Mouse (Mus musculus): Measurements from ENCODE around the gene Hus1. TPM values are rescaled to one million over a fixed set of nuclear protein-coding genes. Genes with fewer than 3 reads are reported as not detected.

Hus1 gene
- polyA plus RNA-seq (2015; fragmentation: Nextera tagmentation; extraction: Ambion mirVana), result 7.9 and 9.2 TPM in 2 replicates

DNA sequence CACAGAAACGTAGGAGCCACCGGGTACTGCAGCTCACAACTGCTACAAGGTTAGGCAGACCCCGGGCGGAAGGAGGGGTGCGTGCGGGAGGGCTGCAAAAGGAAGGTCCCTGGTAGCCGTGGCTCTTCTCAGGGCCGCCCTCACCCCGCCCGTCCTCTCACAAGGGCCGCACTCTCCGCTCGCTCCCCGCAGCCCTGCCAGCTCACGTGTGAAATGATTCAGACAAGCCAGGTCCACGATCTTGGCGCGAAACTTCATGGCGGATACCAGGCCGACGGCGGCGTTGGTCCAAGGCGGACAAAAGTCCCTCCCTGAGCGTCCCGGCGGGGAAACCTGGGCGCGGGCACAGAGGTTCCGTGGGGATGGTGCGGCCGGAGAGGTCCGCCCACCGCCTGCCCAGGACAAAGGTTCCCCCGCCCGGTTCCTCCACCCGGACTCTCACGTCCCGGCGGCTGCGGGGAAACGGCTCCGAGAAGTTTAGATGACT lies at the start of gene Hus1:
Hus1 (minus strand) TSS at position 339 of the 487 bp plus-strand sequence.
- Histone ChIP-seq H3K9me3 (no peaks in the 10 kb centered on the region), H3K27me3 (replicated peaks) (no peaks in the 10 kb centered on the region)
- under 1% methylated on average over 43 of the region's 43 CpGs for WGBS

DNA sequence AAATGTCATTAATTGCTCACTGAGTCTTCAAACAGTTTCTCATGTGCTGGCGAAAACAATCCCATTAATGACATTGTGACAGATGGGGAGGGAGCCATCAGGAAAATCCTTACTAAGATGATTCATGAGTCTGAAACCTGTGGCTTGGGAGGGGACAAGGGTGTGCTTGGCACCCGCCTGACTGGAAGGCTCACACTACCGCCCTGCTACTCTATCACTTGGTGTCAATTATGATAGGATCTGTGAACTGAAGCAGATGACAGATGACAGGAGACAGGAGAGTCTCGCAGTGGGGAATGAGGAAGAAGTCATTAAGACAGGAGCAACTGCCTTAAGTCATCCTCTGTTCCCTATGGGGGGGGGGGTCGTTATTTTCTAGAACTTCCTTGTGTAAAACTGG lies 49.5 kb upstream of the Hus1 start:
- no peak for ATAC-seq (replicated peaks)
- no peaks in the 10 kb centered on the region for H3K36me3 ChIP-seq (replicated peaks)
- no peak overlapping the region for H3K4me3 ChIP-seq
- H3K27ac ChIP-seq, result no peak overlapping the region
- H3K27me3 ChIP-seq (replicated peaks), result no peaks in the 10 kb centered on the region
- no peaks in the 10 kb centered on the region for H3K9me3 ChIP-seq
- H3K4me1 ChIP-seq, result no peaks in the 10 kb centered on the region
- WGBS, result 64% methylated on average over 5 of the region's 5 CpGs
- no peak overlapping the region for H3K4me2 ChIP-seq
- H3K9ac ChIP-seq, result no peak overlapping the region

More for the DNA sequence above, at the start of gene Hus1:
- H3K4me2 ChIP-seq, result peak within 1 kb of the TSS; percentile 75
- H3K4me3 ChIP-seq, result peak within 1 kb of the TSS; percentile 73
- H3K4me1 ChIP-seq, result peaks cover 13% of the 10 kb centered on the region
- H3K36me3 ChIP-seq (replicated peaks), result no peaks in the 10 kb centered on the region
- H3K9ac ChIP-seq, result peak within 1 kb of the TSS; percentile 69
- ATAC-seq (replicated peaks), result peak; percentile 97
- H3K27ac ChIP-seq, result peak within 1 kb of the TSS; percentile 76

DNA sequence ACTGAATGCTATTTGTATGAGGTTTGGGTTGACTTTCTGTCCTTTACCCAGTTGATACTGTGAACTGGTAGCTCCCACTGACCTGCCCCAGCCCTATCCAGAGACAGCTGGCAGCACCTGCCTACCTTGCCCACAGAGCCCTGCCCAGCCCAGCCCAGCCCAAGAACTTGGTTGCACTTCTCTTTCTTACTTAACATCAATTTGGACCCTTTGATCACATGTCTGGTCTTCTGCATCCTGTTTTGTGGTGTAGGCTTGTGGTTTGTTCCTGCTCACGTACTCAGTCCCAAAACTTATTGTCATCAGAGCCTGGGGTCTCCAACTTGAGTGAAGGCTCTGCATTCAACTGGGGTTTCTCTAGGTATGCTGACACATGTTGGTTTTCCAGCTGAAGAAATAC lies 49.0 kb upstream of the Hus1 start:
- Histone ChIP-seq H3K4me3 (no peak overlapping the region), H3K27ac (no peak overlapping the region), H3K9me3 (no peaks in the 10 kb centered on the region), H3K9ac (no peak overlapping the region), H3K27me3 (replicated peaks) (no peaks in the 10 kb centered on the region), H3K4me2 (no peak overlapping the region), H3K4me1 (no peaks in the 10 kb centered on the region), H3K36me3 (replicated peaks) (no peaks in the 10 kb centered on the region)
- ATAC-seq (replicated peaks), result no peak
- 81% methylated on average over 1 of the region's 1 CpGs for WGBS

DNA sequence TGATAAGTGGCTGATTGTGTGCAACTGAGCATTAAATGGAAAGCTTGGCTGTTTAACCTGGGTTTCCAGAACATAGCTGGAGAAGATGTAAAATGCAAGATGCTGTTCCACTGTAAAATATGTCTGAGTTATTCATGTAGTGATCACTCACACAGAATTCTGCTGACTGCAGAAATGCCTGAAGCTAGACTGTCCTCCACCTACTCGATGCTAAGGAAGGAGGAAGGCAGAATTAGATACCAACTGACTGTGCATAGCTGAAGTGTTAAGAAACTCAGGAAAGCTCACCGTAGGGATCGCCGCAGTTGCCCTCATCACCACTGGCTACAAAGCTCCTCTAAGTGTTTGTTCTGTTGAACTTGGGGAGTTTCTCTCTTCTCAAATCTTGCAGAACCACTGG lies 46.7 kb upstream of the Hus1 start:
- H3K4me1 ChIP-seq, result no peaks in the 10 kb centered on the region

DNA sequence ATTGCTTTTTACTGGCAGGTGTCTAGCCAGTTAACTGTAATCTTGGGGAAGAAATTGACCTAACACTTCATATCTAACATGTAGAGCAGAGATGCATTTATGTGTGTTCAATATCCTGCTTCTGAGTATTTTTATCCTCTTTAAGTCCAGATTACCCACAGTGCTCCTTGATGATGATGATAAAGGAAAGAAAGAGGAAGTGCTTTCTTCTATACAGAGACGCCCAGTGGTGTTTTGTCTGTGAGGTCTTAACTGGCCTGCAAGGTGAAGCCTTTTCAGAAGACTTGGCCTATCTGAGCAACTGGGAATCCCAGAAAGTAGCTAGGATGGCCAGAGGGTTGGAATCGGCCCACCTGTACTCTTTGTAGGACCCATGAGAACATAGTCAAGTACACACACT lies 45.9 kb upstream of the Hus1 start:
- 89% methylated on average over 2 of the region's 2 CpGs for WGBS
- no peak for ATAC-seq (replicated peaks)

More for the DNA sequence above, 46.7 kb upstream of the Hus1 start:
- Histone ChIP-seq H3K27ac (no peak overlapping the region), H3K27me3 (replicated peaks) (no peaks in the 10 kb centered on the region), H3K9me3 (no peaks in the 10 kb centered on the region), H3K4me3 (no peak overlapping the region), H3K9ac (no peak overlapping the region), H3K36me3 (replicated peaks) (no peaks in the 10 kb centered on the region), H3K4me2 (no peak overlapping the region)
- no peak for ATAC-seq (replicated peaks)
- WGBS, result 92% methylated on average over 4 of the region's 4 CpGs

DNA sequence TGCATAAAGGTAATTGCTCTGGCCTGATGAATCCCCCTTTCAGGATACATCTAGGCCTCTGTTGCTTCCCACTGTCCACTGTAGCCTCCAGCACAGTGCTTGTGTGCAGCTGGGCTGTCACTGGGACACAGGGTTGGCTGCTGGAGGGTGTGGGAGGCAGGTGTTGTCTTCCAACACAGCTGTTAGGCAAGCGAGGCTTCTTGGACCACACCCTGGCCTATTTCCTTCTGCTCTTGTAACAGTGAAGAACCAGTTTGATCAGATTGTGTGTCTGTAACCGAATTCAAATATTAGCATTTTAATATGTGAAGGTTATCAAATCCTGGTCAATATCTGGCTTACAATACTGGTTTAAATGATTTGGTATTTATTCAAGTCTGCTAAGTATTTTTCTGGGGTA lies 40.9 kb upstream of the Hus1 start:
- Histone ChIP-seq H3K4me1 (peaks cover 10% of the 10 kb centered on the region), H3K27me3 (replicated peaks) (peaks cover 12% of the 10 kb centered on the region), H3K36me3 (replicated peaks) (no peaks in the 10 kb centered on the region), H3K9ac (no peak overlapping the region), H3K4me2 (no peak overlapping the region), H3K9me3 (no peaks in the 10 kb centered on the region), H3K27ac (no peak overlapping the region), H3K4me3 (no peak overlapping the region)
- ATAC-seq (replicated peaks), result no peak
- WGBS, result 79% methylated on average over 2 of the region's 2 CpGs

More for the DNA sequence above, 45.9 kb upstream of the Hus1 start:
- H3K36me3 ChIP-seq (replicated peaks), result no peaks in the 10 kb centered on the region
- no peaks in the 10 kb centered on the region for H3K4me1 ChIP-seq
- H3K9me3 ChIP-seq, result no peaks in the 10 kb centered on the region
- no peak overlapping the region for H3K4me3 ChIP-seq
- H3K9ac ChIP-seq, result no peak overlapping the region
- H3K27ac ChIP-seq, result no peak overlapping the region
- H3K4me2 ChIP-seq, result no peak overlapping the region
- H3K27me3 ChIP-seq (replicated peaks), result no peaks in the 10 kb centered on the region

DNA sequence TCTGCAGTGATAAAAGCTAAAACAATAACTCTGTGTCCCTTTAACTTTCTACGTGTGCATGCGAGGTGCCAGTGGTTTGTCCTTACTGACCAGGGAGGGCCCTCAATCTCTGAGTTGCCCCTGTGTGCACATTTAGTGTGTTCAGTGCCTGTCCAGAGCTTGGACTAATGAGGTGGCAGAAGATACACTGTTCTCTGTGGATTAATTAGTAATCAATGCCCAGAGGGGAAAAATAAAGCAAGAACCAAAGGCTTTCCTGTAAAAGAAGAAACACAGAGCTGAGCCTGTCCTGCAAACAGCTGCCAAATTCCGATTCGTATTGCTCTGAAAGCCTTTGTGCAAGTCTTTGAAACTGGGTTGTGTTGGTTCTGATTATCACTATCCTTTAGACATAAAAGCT lies 39.2 kb upstream of the Hus1 start:
- ATAC-seq (replicated peaks), result no peak
- Histone ChIP-seq H3K9ac (no peak overlapping the region), H3K4me1 (peaks cover 10% of the 10 kb centered on the region), H3K36me3 (replicated peaks) (no peaks in the 10 kb centered on the region), H3K27ac (no peak overlapping the region), H3K4me2 (no peak overlapping the region), H3K27me3 (replicated peaks) (peaks cover 12% of the 10 kb centered on the region), H3K9me3 (no peaks in the 10 kb centered on the region), H3K4me3 (no peak overlapping the region)
- WGBS, result 77% methylated on average over 4 of the region's 4 CpGs

DNA sequence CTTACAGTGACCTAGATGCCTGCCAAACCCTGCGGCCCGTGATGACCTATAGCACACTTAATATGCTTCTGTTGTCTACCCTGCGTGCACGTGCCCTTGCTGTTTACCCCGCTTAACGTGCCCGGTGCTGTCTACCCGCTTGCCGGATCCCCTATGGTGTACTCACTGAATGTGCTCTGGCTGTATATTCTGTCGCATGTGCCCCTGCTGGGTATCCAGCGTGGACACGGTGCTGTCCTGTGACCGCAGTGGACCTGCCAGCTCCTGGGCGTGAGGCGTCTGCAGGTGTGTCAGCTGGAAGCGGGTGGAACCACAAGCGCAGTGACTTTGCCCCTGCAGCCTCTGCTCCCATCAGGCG lies 37.7 kb upstream of the Hus1 start, which contains the start of gene Sun3:
Sun3 (minus strand) TSS at position 289 of the 358 bp plus-strand sequence.
- peak; percentile 83 for ATAC-seq (replicated peaks)
- Histone ChIP-seq H3K36me3 (replicated peaks) (no peaks in the 10 kb centered on the region), H3K4me3 (peak within 1 kb of the TSS; percentile 55), H3K4me2 (peak within 1 kb of the TSS; percentile 98), H3K27me3 (replicated peaks) (peaks cover 12% of the 10 kb centered on the region), H3K4me1 (peaks cover 10% of the 10 kb centered on the region), H3K27ac (no peak within 1 kb of the TSS), H3K9ac (peak within 1 kb of the TSS; percentile 31), H3K9me3 (no peaks in the 10 kb centered on the region)
- under 1% methylated on average over 18 of the region's 18 CpGs for WGBS

DNA sequence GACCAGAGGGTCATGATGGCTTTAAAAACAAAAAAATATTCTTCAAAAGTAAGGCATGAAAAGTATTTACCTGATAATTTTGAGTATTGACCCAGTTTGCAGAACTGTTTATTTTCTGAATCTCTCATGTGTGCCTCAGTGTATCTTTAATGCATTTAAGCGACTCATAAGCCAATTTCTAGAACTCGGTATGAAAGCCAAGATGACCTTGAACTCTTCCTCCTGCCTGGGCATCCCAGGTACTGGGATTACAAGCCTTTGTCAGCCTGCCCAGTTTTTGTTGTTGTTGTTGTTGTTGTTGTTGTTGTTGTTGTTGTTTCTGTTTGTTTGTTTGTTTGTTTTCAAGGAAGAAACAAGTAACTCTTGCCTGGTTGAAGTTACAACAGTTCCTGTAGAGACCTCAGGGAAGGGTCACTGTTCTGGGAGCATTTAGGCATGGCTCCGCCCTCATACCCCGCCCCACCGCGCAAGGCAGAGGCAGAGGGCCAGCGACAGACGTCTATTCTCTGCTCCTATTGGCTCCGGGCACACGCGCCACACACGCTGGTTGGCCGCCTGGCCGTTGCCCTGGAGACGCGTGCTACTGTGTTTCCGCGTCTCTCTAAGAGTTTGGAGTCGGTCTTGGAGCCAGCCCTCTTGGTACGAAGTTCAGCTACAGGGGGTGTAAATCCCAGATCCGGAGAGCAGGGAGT lies 37.2 kb upstream of the Hus1 start, which contains the start of gene Gm11992:
Gm11992 (plus strand) TSS at position 584 of the 692 bp plus-strand sequence.
- 5% methylated on average over 21 of the region's 21 CpGs for WGBS

DNA sequence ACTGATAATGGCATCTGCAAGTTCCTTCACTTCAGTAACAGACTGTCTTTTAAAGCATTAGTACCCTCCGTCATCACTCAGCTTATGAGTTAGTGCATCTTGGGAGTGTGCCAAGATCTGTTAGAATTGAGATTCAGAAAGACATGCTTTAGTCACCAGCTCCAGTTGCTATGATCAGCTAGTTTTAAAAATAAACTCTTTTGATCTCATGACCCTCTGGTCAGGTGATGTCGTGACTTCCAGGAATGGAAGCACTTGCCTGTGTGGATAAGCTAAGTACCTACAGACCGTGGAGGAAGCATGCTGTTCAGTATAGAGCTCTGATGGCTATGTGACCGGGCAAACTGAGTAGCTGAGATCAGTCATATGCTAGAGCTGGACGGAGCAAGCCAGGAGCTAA lies 36.1 kb upstream of the Hus1 start:
- Histone ChIP-seq H3K4me1 (peaks cover 10% of the 10 kb centered on the region), H3K4me3 (no peak overlapping the region), H3K27me3 (replicated peaks) (peaks cover 12% of the 10 kb centered on the region), H3K9me3 (no peaks in the 10 kb centered on the region), H3K36me3 (replicated peaks) (no peaks in the 10 kb centered on the region), H3K9ac (no peak overlapping the region), H3K27ac (no peak overlapping the region), H3K4me2 (no peak overlapping the region)
- ATAC-seq (replicated peaks), result no peak
- whole genome bisulfite sequencing, result 81% methylated on average over 5 of the region's 5 CpGs

More for the DNA sequence above, 37.2 kb upstream of the Hus1 start, which contains the start of gene Gm11992:
- Histone ChIP-seq H3K36me3 (replicated peaks) (no peaks in the 10 kb centered on the region), H3K4me3 (peak within 1 kb of the TSS; percentile 55), H3K27me3 (replicated peaks) (peaks cover 12% of the 10 kb centered on the region), H3K4me2 (peak within 1 kb of the TSS; percentile 98), H3K9me3 (no peaks in the 10 kb centered on the region), H3K27ac (no peak within 1 kb of the TSS), H3K9ac (peak within 1 kb of the TSS; percentile 31), H3K4me1 (peaks cover 10% of the 10 kb centered on the region)
- peak; percentile 100 for ATAC-seq (replicated peaks)

DNA sequence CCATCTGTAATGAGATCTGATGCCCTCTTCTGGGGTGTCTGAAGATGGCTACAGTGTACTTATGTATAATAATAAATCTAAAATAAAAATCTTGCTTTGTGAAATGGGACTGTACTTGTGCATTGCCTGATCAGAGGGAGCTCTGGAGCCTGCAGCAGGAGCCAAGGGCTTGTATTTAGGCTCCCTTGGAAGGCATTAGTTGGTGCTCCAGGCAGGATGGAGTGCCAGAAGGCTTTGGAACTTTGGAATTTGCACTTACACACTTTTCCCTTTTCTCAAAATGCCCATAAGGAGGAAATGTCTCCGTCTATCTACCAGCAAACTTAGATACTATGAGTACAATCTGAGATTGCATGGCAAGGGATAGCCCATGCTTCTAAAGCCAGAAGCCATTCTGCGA lies 35.6 kb upstream of the Hus1 start:
- no peaks in the 10 kb centered on the region for H3K9me3 ChIP-seq
- no peak overlapping the region for H3K4me3 ChIP-seq
- peaks cover 10% of the 10 kb centered on the region for H3K4me1 ChIP-seq
- no peak overlapping the region for H3K27ac ChIP-seq
- no peak overlapping the region for H3K4me2 ChIP-seq
- no peak overlapping the region for H3K9ac ChIP-seq
- H3K36me3 ChIP-seq (replicated peaks), result no peaks in the 10 kb centered on the region
- peaks cover 12% of the 10 kb centered on the region for H3K27me3 ChIP-seq (replicated peaks)
- ATAC-seq (replicated peaks), result no peak
- 90% methylated on average over 2 of the region's 2 CpGs for WGBS

DNA sequence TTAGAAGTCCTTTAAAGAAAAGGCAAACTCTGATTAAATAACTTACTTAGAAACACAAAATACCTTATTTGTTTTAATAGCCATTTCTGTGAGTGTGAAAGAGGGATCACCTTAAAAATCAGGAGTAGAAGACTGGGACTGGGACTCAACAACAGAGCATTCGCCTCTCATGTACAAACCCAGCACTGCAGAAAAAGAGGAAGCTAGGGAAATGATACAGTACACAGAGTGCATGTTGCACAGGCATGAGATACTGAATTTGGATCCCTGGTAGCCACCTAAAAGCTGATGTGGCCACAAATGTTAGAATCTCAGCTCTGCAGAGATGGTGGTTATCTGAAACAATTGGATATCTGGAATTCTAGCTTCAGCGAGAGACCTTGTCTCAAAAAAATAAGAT lies 20.5 kb upstream of the Hus1 start:
- H3K9me3 ChIP-seq, result no peaks in the 10 kb centered on the region
- no peak overlapping the region for H3K27ac ChIP-seq
- no peaks in the 10 kb centered on the region for H3K36me3 ChIP-seq (replicated peaks)
- H3K27me3 ChIP-seq (replicated peaks), result no peaks in the 10 kb centered on the region
- 90% methylated on average over 2 of the region's 2 CpGs for WGBS
- no peaks in the 10 kb centered on the region for H3K4me1 ChIP-seq
- H3K9ac ChIP-seq, result no peak overlapping the region
- H3K4me3 ChIP-seq, result no peak overlapping the region
- H3K4me2 ChIP-seq, result no peak overlapping the region
- ATAC-seq (replicated peaks), result no peak

DNA sequence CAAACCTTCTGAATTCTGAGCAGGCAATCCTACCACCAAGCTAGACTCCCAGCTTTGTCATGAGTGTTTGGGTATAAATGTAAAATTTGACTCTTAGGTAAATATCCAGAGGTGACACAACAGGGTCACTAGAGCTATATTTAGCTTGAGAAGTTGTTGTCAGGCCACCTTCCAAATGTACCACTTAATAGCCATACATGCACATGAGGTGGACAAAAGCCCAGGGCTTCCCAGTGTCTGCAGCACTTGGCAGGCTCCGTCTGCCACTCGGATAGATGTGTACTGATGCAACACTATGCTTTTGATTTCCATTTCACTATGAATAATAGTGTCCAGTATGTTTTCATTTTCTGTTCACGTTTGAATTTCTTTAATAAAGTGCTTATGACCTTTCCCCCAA lies 14.2 kb upstream of the Hus1 start:
- no peak overlapping the region for H3K9ac ChIP-seq
- no peak overlapping the region for H3K4me3 ChIP-seq
- H3K9me3 ChIP-seq, result no peaks in the 10 kb centered on the region
- H3K36me3 ChIP-seq (replicated peaks), result no peaks in the 10 kb centered on the region
- no peak overlapping the region for H3K27ac ChIP-seq
- H3K4me2 ChIP-seq, result no peak overlapping the region
- no peaks in the 10 kb centered on the region for H3K4me1 ChIP-seq
- ATAC-seq (replicated peaks), result no peak
- 73% methylated on average over 3 of the region's 3 CpGs for WGBS
- H3K27me3 ChIP-seq (replicated peaks), result no peaks in the 10 kb centered on the region
